Mouse (Mus musculus) urinary bladder, postnatal 14 days (tissue): Measurements from ENCODE around the gene Slamf8.
A peak's percentile ranks its signal among the peaks of the same experiment; 100 is the strongest.

Experiments used
- DNase-seq: peaks from one replicate; pipeline ENCODE4 v3.0.0; 2021; ENCODE audit warnings: low spot score

Slamf8 gene

DNA sequence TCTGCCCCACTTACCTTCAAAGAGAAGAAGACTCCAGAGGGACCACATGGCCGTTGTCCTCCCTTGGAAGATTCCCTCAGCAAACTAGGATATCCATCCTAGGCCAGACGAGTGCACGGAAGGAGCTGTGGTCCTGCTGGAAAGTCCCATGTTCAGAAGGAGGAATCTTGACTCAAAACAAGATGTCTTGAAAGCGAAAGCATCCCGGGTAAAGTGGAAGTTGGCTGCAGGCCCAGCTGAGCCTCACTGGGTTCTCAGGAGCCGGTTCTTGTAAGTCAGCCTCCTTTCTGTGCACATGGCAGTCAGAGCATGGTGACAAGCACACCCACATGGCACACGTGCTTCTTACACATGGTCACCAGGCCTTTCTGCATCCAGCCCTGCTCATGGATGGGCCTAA, at the start of gene Slamf8:
Gene Slamf8 (minus strand): TSS at position 184 of the 400 bp plus-strand sequence.
- peak; percentile 33 for DNase-seq

DNA sequence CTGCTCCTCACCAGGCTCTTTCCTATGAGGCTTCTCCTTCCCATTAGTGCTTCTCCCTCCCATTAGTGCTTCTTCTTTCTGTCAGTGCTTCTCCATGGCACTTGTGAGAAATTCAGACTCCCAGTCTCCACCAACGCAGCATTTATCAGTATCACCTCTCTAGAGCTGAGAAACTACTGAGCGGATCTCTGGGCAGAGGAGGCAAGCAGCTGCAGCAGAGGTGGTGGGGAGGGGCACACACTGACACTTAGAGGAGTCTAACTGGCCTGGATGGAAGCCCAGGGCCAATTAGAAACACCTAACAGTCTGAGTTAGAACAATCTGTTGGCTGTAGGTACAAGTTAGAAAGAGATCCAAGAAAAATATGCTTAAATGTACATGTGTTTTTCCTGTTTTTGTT, 48.4 kb upstream of the Slamf8 start:
- no peak for DNase-seq

DNA sequence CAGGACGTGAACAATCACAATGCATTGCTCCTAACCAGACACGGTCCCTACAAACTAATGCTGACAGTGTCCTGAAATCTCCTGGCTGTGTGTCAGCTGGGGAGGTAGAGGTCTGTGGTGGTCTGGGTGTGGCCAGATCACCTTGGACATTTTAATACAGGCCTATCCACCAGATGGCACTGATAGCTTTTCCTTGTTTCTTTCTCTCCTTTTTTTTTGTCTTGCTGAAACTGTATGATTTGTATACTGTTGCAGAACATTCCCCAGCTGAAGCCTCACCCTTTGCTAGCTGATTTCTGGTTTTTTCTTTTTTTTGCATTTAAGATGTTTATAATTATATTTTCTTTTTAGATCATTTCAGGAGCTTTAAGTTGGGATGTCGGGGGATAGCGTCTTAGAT, 47.4 kb upstream of the Slamf8 start:
- no peak for DNase-seq

DNA sequence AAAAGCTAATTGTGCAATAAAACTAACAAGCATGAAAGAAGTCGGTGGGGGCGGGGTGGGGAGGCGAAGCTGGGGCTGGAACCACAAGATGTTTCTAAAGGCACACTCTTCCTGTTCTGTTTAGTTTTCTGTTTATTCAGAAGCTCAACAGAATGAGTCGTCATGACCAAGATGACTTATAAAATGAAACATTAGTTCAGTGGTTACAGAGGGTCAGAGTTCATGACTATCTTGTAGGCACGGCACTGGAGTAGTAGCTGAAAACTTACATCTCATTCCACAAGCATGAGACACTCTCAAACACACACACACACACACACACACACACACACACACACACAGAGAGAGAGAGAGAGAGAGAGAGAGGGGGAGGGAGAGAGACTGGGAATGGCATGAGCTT, 45.9 kb upstream of the Slamf8 start:
- no peak for DNase-seq

- no peak for DNase-seq
Observed at GRCm38 (mm10) chr1:172635258-172635657, 44.9 kb upstream of the Slamf8 start.

GRCm38 (mm10) chr1:172634136-172634535, 43.8 kb upstream of the Slamf8 start:
- DNase-seq, result no peak

DNA sequence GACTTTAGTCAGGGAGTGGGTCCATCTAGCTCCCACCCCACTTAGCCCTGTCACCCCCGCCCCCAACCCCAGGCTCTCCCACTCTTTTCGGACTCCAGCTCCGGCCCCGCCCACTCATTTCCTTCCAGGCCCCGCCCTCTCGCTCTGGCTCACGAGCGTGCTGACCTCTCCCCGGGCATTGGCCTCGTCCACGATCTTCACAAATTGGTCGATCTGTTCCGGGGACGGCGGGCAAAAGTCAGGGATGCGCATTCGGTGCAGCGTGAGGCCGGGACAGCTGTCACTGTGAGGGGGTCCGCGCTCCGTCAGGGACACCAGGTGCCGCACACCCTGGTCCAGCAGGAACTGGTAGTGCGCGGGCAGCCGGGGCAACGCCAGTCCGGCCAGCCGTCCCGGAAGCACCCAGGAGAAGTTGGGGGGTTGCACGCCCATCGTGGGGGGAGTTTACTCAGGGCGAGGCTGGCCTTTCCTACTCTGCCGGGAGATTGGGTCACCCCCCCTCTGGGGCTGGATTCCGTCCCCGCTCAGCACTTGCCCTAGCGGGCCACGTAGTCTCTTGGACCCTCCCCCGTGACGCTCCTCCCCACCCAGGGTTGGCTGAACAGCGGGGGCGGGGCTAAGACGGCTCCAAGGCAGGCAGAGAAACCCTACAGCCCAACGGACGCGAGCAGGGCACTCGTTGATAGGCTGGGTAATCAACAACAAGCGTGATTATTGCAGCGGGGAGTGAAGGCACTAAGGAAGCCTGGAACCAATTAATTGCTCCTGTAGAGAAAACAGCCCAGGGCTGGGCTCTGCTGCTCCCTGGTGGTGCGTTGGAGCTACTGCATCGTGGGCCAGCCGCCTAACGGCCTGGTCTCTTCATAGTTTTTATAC, 42.3 kb upstream of the Slamf8 start, which contains the start of gene Dusp23:
Gene Dusp23 (minus strand): TSS at position 512 of the 876 bp plus-strand sequence.
- peak; percentile 98 for DNase-seq

- DNase-seq, result no peak
Observed at GRCm38 (mm10) chr1:172631721-172632120, 41.4 kb upstream of the Slamf8 start.

GRCm38 (mm10) chr1:172629831-172630230, 39.5 kb upstream of the Slamf8 start:
- no peak for DNase-seq

DNA sequence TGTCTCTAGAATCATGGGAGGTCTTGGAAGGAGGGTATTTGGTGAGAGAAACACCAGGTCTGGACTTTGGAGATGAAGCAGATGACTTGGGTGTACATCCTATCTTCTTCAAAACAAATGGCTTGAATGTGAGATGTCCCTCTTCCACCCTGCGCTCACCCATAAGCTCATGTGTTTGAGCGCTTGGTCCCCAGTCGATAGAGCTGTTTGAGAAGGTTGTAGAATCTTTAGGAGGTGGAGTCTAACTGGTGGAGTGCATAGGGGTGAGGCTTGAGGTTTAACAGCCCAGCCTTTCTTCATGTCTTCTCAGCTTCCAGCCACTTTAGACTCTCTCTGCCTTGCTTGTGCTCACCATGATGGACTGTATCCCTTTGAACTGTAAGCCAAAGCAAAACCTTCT, 35.9 kb upstream of the Slamf8 start:
- DNase-seq, result no peak

- DNase-seq, result no peak
Observed at GRCm38 (mm10) chr1:172624081-172624480, 33.7 kb upstream of the Slamf8 start.

GRCm38 (mm10) chr1:172623599-172623998, 33.2 kb upstream of the Slamf8 start:
- no peak for DNase-seq

DNA sequence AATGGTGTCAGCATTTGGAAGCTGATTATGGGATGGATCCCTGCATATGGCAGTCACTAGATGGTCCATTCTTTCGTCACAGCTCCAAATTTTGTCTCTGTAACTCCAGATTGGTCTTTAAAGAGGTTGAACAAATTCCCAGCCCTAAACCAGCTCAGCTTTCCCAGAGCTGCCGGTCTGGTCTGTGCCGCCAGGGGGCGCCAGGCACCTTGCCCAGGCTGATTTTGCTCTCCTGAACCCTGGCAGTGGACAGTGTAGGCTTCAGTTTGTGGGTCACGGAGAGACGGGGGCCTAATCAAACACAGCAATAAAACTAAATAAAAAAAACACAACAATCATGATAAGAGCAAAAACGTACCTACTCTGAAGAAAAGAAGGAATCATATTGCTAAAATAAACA, 28.9 kb upstream of the Slamf8 start:
- DNase-seq, result peak; percentile 75

- no peak for DNase-seq
Observed at GRCm38 (mm10) chr1:172618141-172618540, 27.8 kb upstream of the Slamf8 start.

DNA sequence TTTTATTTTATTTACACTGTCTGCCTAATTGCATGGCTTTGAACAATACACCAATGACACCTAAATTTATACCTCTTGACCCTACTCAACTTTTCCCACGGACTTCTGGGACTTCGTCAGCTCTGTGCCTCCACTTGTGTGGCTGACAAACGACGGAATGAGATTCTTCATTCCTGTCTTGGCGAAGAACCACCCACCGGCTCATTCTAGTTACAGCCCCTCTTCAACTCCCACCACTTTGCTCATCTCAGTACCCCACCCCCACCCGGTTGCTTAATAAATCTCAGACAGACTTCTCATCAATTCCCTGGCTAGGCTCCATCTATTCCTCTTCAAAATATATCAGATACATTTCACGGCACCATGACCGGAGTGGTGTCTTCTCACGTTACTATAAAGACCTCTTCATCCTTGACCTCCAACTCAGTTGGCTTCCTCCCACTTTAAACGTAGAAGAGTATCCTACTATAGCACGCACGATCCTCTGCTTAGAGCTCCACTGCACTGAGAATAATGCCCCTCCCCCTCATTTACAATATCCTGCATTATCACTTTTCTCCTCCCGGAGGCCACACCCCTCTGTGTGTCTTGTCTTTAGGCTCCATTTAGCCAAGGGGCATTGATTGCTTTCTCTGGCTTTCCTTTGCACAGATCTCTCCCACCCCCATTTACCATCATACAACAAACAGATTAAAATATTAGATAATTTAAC, 27.2 kb upstream of the Slamf8 start:
- DNase-seq, result no peak

DNA sequence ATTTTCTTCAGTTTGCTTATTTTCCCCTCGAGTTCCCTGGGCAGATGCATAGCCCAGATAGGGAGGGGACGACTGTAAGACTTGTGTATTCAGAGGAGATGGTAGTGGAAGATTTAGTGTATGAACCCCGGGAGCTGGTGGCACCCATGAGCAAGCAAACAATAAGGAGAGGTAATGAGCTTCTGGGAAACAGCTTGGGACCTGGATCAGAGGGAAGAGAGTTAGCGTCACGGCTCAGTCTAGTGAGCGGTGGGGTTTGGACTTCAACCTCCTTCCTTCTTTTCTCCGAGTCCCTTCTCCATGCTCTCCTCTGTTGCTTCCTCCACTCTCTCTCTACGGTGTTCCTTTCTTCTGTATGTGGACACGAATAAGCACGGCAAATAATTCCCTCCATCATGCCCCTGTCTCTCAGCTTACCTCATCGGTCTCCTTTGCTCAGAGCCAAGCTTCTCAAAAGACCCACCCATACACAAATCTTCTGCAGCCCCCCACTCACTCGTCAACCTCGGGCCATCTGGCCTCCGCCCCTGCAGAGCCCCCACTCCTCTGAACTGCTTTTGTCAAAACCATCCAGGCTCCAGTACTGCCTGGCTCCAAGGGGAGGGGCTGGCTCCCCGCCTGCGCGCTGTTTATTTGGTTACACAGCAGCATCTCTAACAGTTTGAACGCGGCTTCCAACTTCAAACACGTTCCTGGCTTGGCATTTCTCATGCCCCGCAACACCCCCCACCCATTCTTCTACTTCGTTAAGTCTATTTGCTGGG, 26.4 kb upstream of the Slamf8 start:
- peak; percentile 21 for DNase-seq

- no peak for DNase-seq
Observed at GRCm38 (mm10) chr1:172615412-172615811, 25.0 kb upstream of the Slamf8 start.

GRCm38 (mm10) chr1:172614654-172615053, 24.3 kb upstream of the Slamf8 start:
- no peak for DNase-seq

DNA sequence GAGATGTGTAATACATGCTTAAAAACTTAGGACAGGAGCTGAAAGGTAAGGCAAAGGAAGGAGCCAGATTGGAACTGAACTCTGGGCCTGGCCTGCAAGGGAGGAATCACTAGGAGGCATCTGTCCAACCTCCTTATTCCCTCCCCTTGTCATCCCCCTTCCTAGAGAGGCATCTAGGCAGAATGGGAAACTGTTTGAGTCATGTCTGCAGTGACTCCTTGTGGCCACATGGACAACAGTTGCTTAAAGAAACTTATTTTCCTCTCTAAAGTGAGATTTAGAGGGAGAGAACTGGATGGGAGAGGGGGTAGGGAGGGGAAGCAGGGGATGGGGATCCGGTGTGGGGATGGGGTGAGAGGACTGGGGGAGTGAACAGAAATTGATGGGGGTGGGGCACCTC, 22.4 kb upstream of the Slamf8 start:
- DNase-seq, result no peak

GRCm38 (mm10) chr1:172611304-172611703, 20.9 kb upstream of the Slamf8 start:
- no peak for DNase-seq

DNA sequence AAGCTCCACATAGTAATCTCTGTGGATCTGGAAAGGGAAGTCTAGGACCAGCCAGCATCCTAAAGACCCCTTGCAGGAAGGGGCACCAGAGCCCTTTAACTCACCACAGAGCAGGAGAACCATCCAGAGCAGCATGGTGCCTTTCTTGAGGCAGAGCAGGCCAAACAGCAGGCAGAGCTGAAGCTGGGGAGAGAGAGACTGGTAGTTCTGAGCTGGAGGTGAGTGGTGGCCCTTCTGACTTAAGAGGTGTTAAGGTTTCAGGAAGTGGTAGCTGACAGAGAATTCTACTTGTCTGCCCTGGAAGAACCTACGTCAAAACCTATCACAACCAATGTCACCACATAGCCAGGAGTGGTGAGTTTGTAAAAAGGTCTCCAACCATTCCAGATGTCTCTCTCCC, 12.0 kb upstream of the Slamf8 start, which contains the start of gene Fcrl6:
Gene Fcrl6 (minus strand): TSS at position 226 of the 400 bp plus-strand sequence.
- no peak for DNase-seq

GRCm38 (mm10) chr1:172594495-172594894, 4.1 kb upstream of the Slamf8 start:
- peak; percentile 31 for DNase-seq
